Mouse (Mus musculus): Measurements from ENCODE around the gene Pkp3. TPM values are rescaled to one million over a fixed set of nuclear protein-coding genes. Genes with fewer than 3 reads are reported as not detected.

Pkp3 gene
- polyA plus RNA-seq, 1 experiment from 2014 or later = not detected

GRCm38 (mm10) chr7:141047581-141048225 is 30.3 kb upstream of the Pkp3 start:
- Histone ChIP-seq H3K36me3 (ENCODE audit: poor library complexity, severe bottlenecking) (no peaks in the 10 kb centered on the region), H3K9ac (peak overlapping the region; percentile 57), H3K27ac (peak overlapping the region; percentile 66), H3K4me2 (peak overlapping the region; percentile 70), H3K4me3 (peak overlapping the region; percentile 38), H3K4me1 (peaks cover 7% of the 10 kb centered on the region), H3K9me3 (replicated peaks) (no peaks in the 10 kb centered on the region; the same call in 1 of the 2 replicates), H3K27me3 (no peaks in the 10 kb centered on the region)
- WGBS = 7% methylated on average over 15 of the region's 19 CpGs
- peak; percentile 84 for ATAC-seq

- ATAC-seq = peak; percentile 92
- Histone ChIP-seq H3K4me1 (peaks cover 7% of the 10 kb centered on the region), H3K9ac (peak overlapping the region; percentile 57), H3K4me2 (peak overlapping the region; percentile 70), H3K36me3 (ENCODE audit: poor library complexity, severe bottlenecking) (no peaks in the 10 kb centered on the region), H3K27me3 (no peaks in the 10 kb centered on the region; the same call in 1 of the 2 replicates), H3K27ac (peak overlapping the region; percentile 66), H3K9me3 (replicated peaks) (no peaks in the 10 kb centered on the region; the same call in 1 of the 2 replicates), H3K4me3 (peak overlapping the region; percentile 38)
- WGBS = 10% methylated on average over 21 of the region's 21 CpGs
Measured at GRCm38 (mm10) chr7:141048226-141049218, 29.5 kb upstream of the Pkp3 start.

GRCm38 (mm10) chr7:141049326-141049725 is 28.7 kb upstream of the Pkp3 start:
- Histone ChIP-seq H3K4me3 (no peak overlapping the region), H3K4me1 (peaks cover 7% of the 10 kb centered on the region), H3K27ac (no peak overlapping the region), H3K36me3 (ENCODE audit: poor library complexity, severe bottlenecking) (no peaks in the 10 kb centered on the region), H3K9ac (no peak overlapping the region), H3K9me3 (replicated peaks) (no peaks in the 10 kb centered on the region; the same call in 1 of the 2 replicates), H3K4me2 (no peak overlapping the region), H3K27me3 (no peaks in the 10 kb centered on the region; the same call in 1 of the 2 replicates)
- 92% methylated on average over 2 of the region's 2 CpGs for WGBS
- no peak for ATAC-seq

GRCm38 (mm10) chr7:141051060-141051685 is 26.8 kb upstream of the Pkp3 start:
- no peak overlapping the region for H3K9ac ChIP-seq
- no peak overlapping the region for H3K27ac ChIP-seq
- peaks cover 7% of the 10 kb centered on the region for H3K4me1 ChIP-seq
- no peak overlapping the region for H3K4me3 ChIP-seq
- H3K9me3 ChIP-seq (replicated peaks) = no peaks in the 10 kb centered on the region; the same call in 1 of the 2 replicates
- H3K4me2 ChIP-seq = no peak overlapping the region
- no peak for ATAC-seq
- H3K27me3 ChIP-seq = no peaks in the 10 kb centered on the region; the same call in 1 of the 2 replicates
- no peaks in the 10 kb centered on the region for H3K36me3 ChIP-seq (ENCODE audit: poor library complexity, severe bottlenecking)
- 70% methylated on average over 17 of the region's 17 CpGs for WGBS

- Histone ChIP-seq H3K9ac (no peak overlapping the region), H3K9me3 (replicated peaks) (no peaks in the 10 kb centered on the region; the same call in 1 of the 2 replicates), H3K36me3 (ENCODE audit: poor library complexity, severe bottlenecking) (no peaks in the 10 kb centered on the region), H3K4me2 (no peak overlapping the region), H3K4me3 (no peak overlapping the region), H3K27ac (no peak overlapping the region), H3K4me1 (peaks cover 7% of the 10 kb centered on the region), H3K27me3 (no peaks in the 10 kb centered on the region; the same call in 1 of the 2 replicates)
- ATAC-seq = no peak
- WGBS = 92% methylated on average over 4 of the region's 4 CpGs
Measured at GRCm38 (mm10) chr7:141052016-141052415, 26.0 kb upstream of the Pkp3 start.

GRCm38 (mm10) chr7:141052421-141052820 is 25.6 kb upstream of the Pkp3 start:
- Histone ChIP-seq H3K9ac (no peak overlapping the region), H3K9me3 (replicated peaks) (no peaks in the 10 kb centered on the region; the same call in 1 of the 2 replicates), H3K4me2 (no peak overlapping the region), H3K27me3 (no peaks in the 10 kb centered on the region; the same call in 1 of the 2 replicates), H3K36me3 (ENCODE audit: poor library complexity, severe bottlenecking) (no peaks in the 10 kb centered on the region), H3K4me1 (peaks cover 7% of the 10 kb centered on the region), H3K27ac (no peak overlapping the region), H3K4me3 (no peak overlapping the region)
- 84% methylated on average over 2 of the region's 2 CpGs for WGBS
- ATAC-seq = no peak

- no peak for ATAC-seq
- H3K9me3 ChIP-seq (replicated peaks) = no peaks in the 10 kb centered on the region
- H3K9ac ChIP-seq = no peak overlapping the region
- 88% methylated on average over 4 of the region's 4 CpGs for WGBS
- peaks cover 9% of the 10 kb centered on the region for H3K4me1 ChIP-seq
- H3K4me2 ChIP-seq = no peak overlapping the region
- H3K36me3 ChIP-seq (ENCODE audit: poor library complexity, severe bottlenecking) = no peaks in the 10 kb centered on the region
- H3K4me3 ChIP-seq = no peak overlapping the region
- no peak overlapping the region for H3K27ac ChIP-seq
- H3K27me3 ChIP-seq = no peaks in the 10 kb centered on the region; the same call in 1 of the 2 replicates
Measured at GRCm38 (mm10) chr7:141055785-141056184, 22.2 kb upstream of the Pkp3 start.

- 92% methylated on average over 6 of the region's 6 CpGs for WGBS
Measured at GRCm38 (mm10) chr7:141056976-141057375, 21.0 kb upstream of the Pkp3 start.

GRCm38 (mm10) chr7:141057541-141057940 is 20.5 kb upstream of the Pkp3 start:
- Histone ChIP-seq H3K4me3 (no peak overlapping the region), H3K36me3 (ENCODE audit: poor library complexity, severe bottlenecking) (peaks cover 2% of the 10 kb centered on the region; the same call in 1 of the 2 replicates), H3K4me2 (no peak overlapping the region), H3K4me1 (peaks cover 20% of the 10 kb centered on the region), H3K9ac (no peak overlapping the region), H3K27me3 (no peaks in the 10 kb centered on the region; the same call in 1 of the 2 replicates), H3K27ac (no peak overlapping the region), H3K9me3 (replicated peaks) (no peaks in the 10 kb centered on the region)
- no peak for ATAC-seq
- WGBS = 89% methylated on average over 1 of the region's 1 CpGs

More at GRCm38 (mm10) chr7:141056976-141057375, 21.0 kb upstream of the Pkp3 start:
- H3K27me3 ChIP-seq = no peaks in the 10 kb centered on the region; the same call in 1 of the 2 replicates
- no peaks in the 10 kb centered on the region for H3K36me3 ChIP-seq (ENCODE audit: poor library complexity, severe bottlenecking)
- no peak overlapping the region for H3K4me3 ChIP-seq
- no peak overlapping the region for H3K9ac ChIP-seq
- peaks cover 14% of the 10 kb centered on the region for H3K4me1 ChIP-seq
- ATAC-seq = no peak
- H3K27ac ChIP-seq = no peak overlapping the region
- H3K9me3 ChIP-seq (replicated peaks) = no peaks in the 10 kb centered on the region
- H3K4me2 ChIP-seq = no peak overlapping the region

- no peak for ATAC-seq
- Histone ChIP-seq H3K36me3 (ENCODE audit: poor library complexity, severe bottlenecking) (peaks cover 13% of the 10 kb centered on the region), H3K4me2 (no peak overlapping the region), H3K4me1 (peaks cover 24% of the 10 kb centered on the region), H3K4me3 (no peak overlapping the region), H3K9me3 (replicated peaks) (no peaks in the 10 kb centered on the region), H3K27me3 (no peaks in the 10 kb centered on the region), H3K9ac (no peak overlapping the region), H3K27ac (no peak overlapping the region)
- WGBS = 93% methylated on average over 14 of the region's 14 CpGs
Measured at GRCm38 (mm10) chr7:141058601-141059341, 19.2 kb upstream of the Pkp3 start.

GRCm38 (mm10) chr7:141059929-141060328 is 18.1 kb upstream of the Pkp3 start:
- Histone ChIP-seq H3K36me3 (ENCODE audit: poor library complexity, severe bottlenecking) (peaks cover 24% of the 10 kb centered on the region), H3K9me3 (replicated peaks) (no peaks in the 10 kb centered on the region), H3K27me3 (no peaks in the 10 kb centered on the region), H3K4me2 (peak overlapping the region; percentile 89), H3K4me3 (peak overlapping the region; percentile 76), H3K4me1 (peaks cover 24% of the 10 kb centered on the region), H3K9ac (peak overlapping the region; percentile 96), H3K27ac (peak overlapping the region; percentile 79)
- ATAC-seq = 0 out of 2 replicates have a peak, but pooled peaks have one; percentile 5
- 69% methylated on average over 2 of the region's 2 CpGs for WGBS
